Mouse (Mus musculus) embryonic facial prominence, embryonic 15.5 days (tissue): ENCODE data around the gene Exoc7. TPM values are rescaled to one million over a fixed set of nuclear protein-coding genes. Genes with fewer than 3 reads are reported as not detected.

Experiments used
- ATAC-seq: fragments of 200-750 bp; cut with Nextera tagmentation; 2 replicates; pipeline ENCODE4 v1.8.0; 2017; ENCODE audit warnings: low read depth, moderate TSS enrichment; ENCODE audit not compliant: insufficient number of reproducible peaks, low FRiP score, low TSS enrichment
- H3K27ac ChIP-seq: fragments of 300-500 bp; sonication (generic); replicated peaks from 2 replicates; pipeline ENCODE4 v1.5.1; 2015; ENCODE audit warnings: mild to moderate bottlenecking, inconsistent platforms
- H3K27me3 ChIP-seq: fragments of 300-500 bp; sonication (generic); 2 replicates; pipeline ENCODE4 v1.6.1; 2015; ENCODE audit warnings: inconsistent platforms
- H3K36me3 ChIP-seq: fragments of 300-500 bp; sonication (generic); 2 replicates; pipeline ENCODE4 v1.6.1; 2015; ENCODE audit warnings: mild to moderate bottlenecking, inconsistent platforms
- H3K4me1 ChIP-seq: fragments of 300-500 bp; sonication (generic); 2 replicates; pipeline ENCODE4 v1.6.1; 2015; ENCODE audit warnings: inconsistent platforms
- H3K4me2 ChIP-seq: fragments of 300-500 bp; sonication (generic); replicated peaks from 2 replicates; pipeline ENCODE4 v1.6.1; 2015; ENCODE audit warnings: mild to moderate bottlenecking, inconsistent platforms
- H3K4me3 ChIP-seq: fragments of 300-500 bp; sonication (generic); replicated peaks from 2 replicates; pipeline ENCODE4 v1.5.1; 2015; ENCODE audit warnings: mild to moderate bottlenecking, inconsistent platforms
- H3K9ac ChIP-seq: fragments of 300-500 bp; sonication (generic); 2 replicates; pipeline ENCODE4 v1.6.1; 2015; ENCODE audit warnings: inconsistent platforms
- H3K9me3 ChIP-seq: fragments of 300-500 bp; sonication (generic); replicated peaks from 2 replicates; pipeline ENCODE4 v1.6.1; 2016; ENCODE audit warnings: inconsistent platforms
- WGBS: fragments of 180-500 bp; shearing (Covaris S2); methylation state at CpG from one replicate; pipeline ENCODE4 v1.1.7; 2015; 5-methylcytosine and 5-hydroxymethylcytosine counted together
- polyA plus RNA-seq: library from polyadenylated mRNA; unstranded; fragments of >200 nt; fragmentation: Nextera tagmentation; extraction: Ambion mirVana; gene quantifications from 2 replicates; pipeline ENCODE4 v1.2.1, GENCODE M21; 2015

The Exoc7 gene
- polyA plus RNA-seq, 1 experiment from 2014 or later = 68.8 TPM

DNA sequence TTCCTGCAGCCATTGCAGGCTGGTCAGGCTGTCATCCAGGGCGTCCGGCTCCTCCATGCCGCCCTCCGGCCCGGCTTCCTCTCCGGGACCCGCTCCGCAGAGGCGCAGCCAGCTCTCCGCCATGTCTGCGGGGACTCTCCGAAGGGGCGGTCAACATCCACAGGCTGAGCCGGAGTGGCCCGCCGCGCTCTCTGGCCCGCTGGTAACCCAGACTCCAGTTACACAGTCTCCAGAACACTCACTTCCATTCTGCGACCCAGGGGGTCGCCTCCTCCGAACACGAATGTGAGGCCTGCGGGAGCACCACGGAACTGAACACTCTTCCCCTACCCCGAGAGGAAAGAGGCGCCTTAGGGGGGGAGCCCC, 27.4 kb upstream of the Exoc7 start:
- Histone ChIP-seq H3K36me3 (no peaks in the 10 kb centered on the region), H3K4me1 (peaks cover 41% of the 10 kb centered on the region), H3K4me3 (peak overlapping the region; percentile 69), H3K27ac (no peak overlapping the region), H3K9ac (no peak overlapping the region), H3K27me3 (peaks cover 24% of the 10 kb centered on the region), H3K4me2 (peak overlapping the region; percentile 98), H3K9me3 (no peaks in the 10 kb centered on the region)
- 4% methylated on average over 26 of the region's 26 CpGs for WGBS
- ATAC-seq = no peak

DNA sequence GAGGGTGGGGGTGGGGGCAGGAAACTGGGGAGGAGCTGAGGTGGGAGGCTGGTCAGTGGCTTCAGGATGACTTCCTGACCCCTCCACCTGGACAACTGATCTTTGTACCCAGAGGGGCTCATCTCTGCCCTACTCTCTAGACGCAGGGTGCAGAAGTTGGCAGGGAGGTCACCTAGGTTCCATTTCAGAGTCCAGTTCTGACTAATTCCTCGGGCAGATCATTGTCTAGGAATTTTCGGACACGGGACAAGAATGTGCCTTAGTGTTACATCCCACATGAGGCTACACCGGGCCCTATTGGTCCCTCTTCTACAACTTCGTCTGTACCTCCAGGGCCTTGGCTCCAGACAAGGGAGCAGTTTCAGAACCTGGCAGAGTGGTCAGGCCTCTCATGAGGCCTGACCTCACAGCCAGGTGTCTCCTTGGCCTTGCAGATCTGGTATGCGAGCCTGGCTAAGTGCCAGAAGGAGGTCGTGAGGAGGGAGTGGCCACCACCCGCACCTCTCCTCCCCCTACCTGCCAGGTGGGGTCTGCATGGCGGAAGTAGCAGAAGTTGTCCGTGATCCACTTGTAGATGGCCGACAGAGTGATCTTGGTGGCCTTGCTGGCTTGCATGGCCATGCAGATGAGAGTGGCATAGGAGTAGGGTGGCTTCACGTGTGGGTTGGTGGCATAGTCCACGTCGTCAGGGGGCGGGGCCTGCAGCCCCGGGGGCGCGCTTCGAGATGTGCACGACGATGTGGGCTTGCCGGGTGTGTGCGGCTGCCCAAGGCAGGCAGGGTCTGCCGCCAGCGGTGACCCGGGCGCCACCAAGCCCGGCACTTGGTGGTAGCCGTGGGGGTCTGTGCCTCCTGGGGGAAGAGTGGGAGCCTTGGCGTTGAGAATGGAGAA, 26.7 kb upstream of the Exoc7 start:
- Histone ChIP-seq H3K9me3 (no peaks in the 10 kb centered on the region), H3K36me3 (no peaks in the 10 kb centered on the region), H3K9ac (no peak overlapping the region), H3K27ac (no peak overlapping the region), H3K4me3 (peak overlapping the region; percentile 69), H3K27me3 (peaks cover 24% of the 10 kb centered on the region), H3K4me2 (peak overlapping the region; percentile 98), H3K4me1 (peaks cover 46% of the 10 kb centered on the region)
- WGBS = 24% methylated on average over 31 of the region's 31 CpGs
- no peak for ATAC-seq

DNA sequence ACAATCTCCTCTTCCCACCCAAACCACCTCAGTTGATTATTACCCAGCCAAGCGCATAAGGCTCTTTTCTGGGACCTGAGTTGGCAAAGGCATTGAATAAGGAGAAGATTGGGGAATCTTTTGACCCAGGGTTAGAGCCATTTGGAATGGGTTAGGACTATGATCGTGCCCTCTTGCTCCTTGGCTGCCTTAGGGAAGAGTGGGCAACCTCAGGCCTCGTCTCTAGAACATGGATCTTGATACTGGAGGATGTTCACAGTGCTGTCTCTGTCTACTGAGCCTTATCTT, 25.9 kb upstream of the Exoc7 start:
- H3K4me2 ChIP-seq = no peak overlapping the region
- H3K9ac ChIP-seq = no peak overlapping the region
- WGBS = 79% methylated on average over 3 of the region's 3 CpGs
- H3K36me3 ChIP-seq = no peaks in the 10 kb centered on the region
- no peak overlapping the region for H3K4me3 ChIP-seq
- ATAC-seq = no peak
- H3K27me3 ChIP-seq = peaks cover 24% of the 10 kb centered on the region
- peaks cover 46% of the 10 kb centered on the region for H3K4me1 ChIP-seq
- H3K27ac ChIP-seq = no peak overlapping the region
- H3K9me3 ChIP-seq = no peaks in the 10 kb centered on the region

DNA sequence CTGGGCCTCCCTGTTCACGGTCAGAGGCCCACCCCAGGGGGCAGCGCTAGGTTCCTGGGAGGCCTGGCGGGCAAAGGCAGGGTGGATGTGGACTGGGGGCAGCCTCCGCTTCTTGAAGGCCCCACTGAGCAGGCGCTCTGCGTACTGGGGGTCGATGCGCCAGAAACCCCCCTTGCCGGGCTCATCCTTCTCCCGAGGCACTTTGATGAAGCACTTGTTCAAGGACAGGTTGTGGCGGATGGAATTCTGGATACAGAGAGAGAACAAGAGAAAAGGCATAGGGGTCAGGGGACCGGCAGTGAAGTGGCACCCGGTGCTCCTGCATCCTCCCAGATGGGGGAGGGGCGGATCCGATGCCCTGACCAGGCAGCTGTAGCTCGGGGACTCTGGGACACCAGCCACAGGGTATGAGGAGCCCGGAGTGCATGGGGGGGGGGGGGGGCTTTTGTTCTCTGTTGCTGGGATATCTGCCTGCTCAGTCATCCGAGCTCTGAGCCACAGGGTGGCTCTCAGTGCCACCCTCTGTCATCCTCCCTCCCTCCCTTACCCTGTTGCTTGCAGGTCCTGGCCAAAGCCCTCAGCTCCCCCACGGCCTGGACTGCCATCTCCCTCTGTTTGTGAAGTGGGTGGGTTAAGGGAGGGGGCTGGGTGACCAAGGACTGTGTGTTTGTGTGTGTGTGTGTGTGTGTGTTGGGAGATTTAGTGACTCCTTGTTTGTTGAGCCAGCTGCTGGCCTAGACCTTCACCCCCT, 25.4 kb upstream of the Exoc7 start:
- WGBS = 38% methylated on average over 19 of the region's 19 CpGs

DNA sequence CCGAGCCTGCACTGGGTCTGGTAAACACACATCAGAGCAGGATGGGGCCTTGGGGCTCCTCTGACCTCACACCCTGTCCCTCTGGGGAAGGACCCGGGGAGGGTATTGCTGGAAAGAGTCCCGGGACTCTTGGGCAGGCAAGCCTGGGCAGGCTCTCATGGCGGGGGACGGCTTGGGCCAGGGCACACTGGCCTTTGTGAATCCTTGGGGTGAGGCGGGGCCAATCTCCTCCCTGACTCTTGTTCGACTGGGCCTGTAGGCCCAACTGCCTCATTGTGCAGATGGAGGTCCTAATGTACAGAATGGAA, 23.1 kb upstream of the Exoc7 start:
- Histone ChIP-seq H3K9ac (no peak overlapping the region), H3K9me3 (no peaks in the 10 kb centered on the region), H3K27me3 (peaks cover 24% of the 10 kb centered on the region), H3K36me3 (no peaks in the 10 kb centered on the region), H3K4me2 (no peak overlapping the region), H3K4me1 (peaks cover 42% of the 10 kb centered on the region), H3K27ac (no peak overlapping the region), H3K4me3 (no peak overlapping the region)
- ATAC-seq = no peak
- 48% methylated on average over 7 of the region's 7 CpGs for WGBS

More for the DNA sequence above, 25.4 kb upstream of the Exoc7 start:
- Histone ChIP-seq H3K9me3 (no peaks in the 10 kb centered on the region), H3K4me3 (no peak overlapping the region), H3K27me3 (peaks cover 24% of the 10 kb centered on the region), H3K4me2 (no peak overlapping the region), H3K36me3 (no peaks in the 10 kb centered on the region), H3K4me1 (peaks cover 46% of the 10 kb centered on the region), H3K9ac (no peak overlapping the region), H3K27ac (no peak overlapping the region)
- no peak for ATAC-seq

- WGBS = 37% methylated on average over 18 of the region's 18 CpGs
- Histone ChIP-seq H3K27ac (no peak overlapping the region), H3K4me1 (peaks cover 36% of the 10 kb centered on the region), H3K36me3 (no peaks in the 10 kb centered on the region), H3K9ac (no peak overlapping the region; the same call in 1 of the 2 replicates), H3K4me2 (no peak overlapping the region), H3K27me3 (peaks cover 18% of the 10 kb centered on the region), H3K4me3 (no peak overlapping the region), H3K9me3 (no peaks in the 10 kb centered on the region)
- no peak for ATAC-seq
These were observed 22.5 kb upstream of the Exoc7 start for GRCm38 (mm10) chr11:116329314-116330210.

GRCm38 (mm10) chr11:116326963-116327603, 20.1 kb upstream of the Exoc7 start:
- Histone ChIP-seq H3K27me3 (no peaks in the 10 kb centered on the region), H3K36me3 (no peaks in the 10 kb centered on the region), H3K4me3 (no peak overlapping the region), H3K4me1 (peaks cover 22% of the 10 kb centered on the region), H3K9me3 (no peaks in the 10 kb centered on the region), H3K27ac (no peak overlapping the region), H3K9ac (no peak overlapping the region), H3K4me2 (no peak overlapping the region)
- WGBS = 56% methylated on average over 7 of the region's 7 CpGs
- no peak for ATAC-seq

DNA sequence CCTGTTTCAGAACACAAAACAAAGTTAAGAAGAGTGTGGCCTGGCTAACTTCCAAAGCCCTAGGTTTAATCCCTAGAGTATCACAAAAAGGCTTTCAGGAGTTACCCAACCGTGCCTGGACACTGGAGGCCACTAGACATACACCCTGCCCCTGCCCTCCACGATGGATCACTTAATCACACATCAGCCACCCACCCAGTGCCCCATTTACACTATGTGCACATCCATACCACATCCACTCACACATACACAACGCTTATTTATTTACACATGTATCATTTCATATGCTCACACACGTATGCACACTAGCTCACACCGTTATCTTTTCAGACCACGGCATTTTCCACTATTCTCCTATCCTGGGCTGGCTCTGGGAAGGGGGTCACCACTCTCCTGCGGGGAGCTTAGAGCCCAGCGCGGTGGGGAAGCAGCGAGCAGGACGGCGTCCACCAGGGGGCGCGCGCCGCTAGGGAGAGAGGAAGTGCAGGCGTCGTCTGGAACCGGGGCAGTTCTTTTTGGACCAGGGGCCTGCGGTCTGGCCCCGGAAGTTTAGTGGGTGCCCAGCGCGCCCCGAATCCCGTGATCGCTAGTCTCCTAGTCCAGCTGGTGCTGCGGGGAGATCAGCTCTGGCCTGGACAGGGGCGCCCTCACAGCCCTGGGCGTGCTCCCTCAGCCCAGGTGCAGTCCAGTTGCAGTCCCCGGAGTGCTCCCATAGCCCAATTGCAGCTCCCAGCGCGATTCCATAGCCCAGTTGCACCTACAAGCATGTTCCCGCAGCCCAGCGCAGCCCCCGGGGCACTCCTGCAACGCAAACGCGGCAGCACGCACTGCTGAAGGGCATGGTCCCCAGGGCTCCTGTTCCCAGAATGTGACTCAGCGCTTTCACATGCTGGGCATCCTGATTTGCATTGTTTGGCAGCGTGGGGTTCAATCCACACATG, 12.0 kb upstream of the Exoc7 start:
- peak overlapping the region; percentile 100 for H3K4me2 ChIP-seq
- WGBS = 2% methylated on average over 41 of the region's 41 CpGs
- peak overlapping the region; percentile 53 for H3K9ac ChIP-seq
- peak overlapping the region; percentile 52 for H3K4me3 ChIP-seq
- no peaks in the 10 kb centered on the region for H3K9me3 ChIP-seq
- H3K4me1 ChIP-seq = peaks cover 10% of the 10 kb centered on the region
- H3K27ac ChIP-seq = no peak overlapping the region
- no peaks in the 10 kb centered on the region for H3K36me3 ChIP-seq
- H3K27me3 ChIP-seq = no peaks in the 10 kb centered on the region
- peak; percentile 83 for ATAC-seq

DNA sequence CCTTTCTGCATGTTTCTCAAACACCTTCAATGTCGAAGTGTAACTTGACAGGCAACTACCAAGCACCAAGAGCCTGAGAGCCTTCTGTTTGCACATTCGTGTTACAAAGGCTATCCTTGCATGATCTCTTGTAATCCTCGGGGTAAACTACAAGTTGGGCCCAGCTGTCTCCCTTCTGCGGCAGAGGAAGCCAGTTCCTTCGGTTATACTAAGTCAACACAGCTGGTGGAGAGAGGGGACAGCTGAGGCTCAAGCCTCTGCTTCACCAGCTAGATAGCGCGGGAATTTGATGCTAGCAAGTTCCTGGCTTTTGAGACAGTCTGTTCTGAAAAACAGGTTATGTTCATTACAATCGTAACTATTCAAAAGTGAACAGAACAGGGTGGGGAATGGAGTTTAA, 5.3 kb upstream of the Exoc7 start:
- H3K4me3 ChIP-seq = no peak overlapping the region
- ATAC-seq = no peak
- no peak overlapping the region for H3K4me2 ChIP-seq
- no peaks in the 10 kb centered on the region for H3K36me3 ChIP-seq
- 0 out of 2 replicates have a peak, but pooled peaks cover 11% of the 10 kb centered on the region for H3K4me1 ChIP-seq
- 34% methylated on average over 8 of the region's 8 CpGs for WGBS
- H3K27me3 ChIP-seq = no peaks in the 10 kb centered on the region
- no peaks in the 10 kb centered on the region for H3K9me3 ChIP-seq
- no peak overlapping the region for H3K9ac ChIP-seq
- H3K27ac ChIP-seq = 0 out of 2 replicates have a peak overlapping the region, but pooled peaks have one; percentile 40

- H3K9ac ChIP-seq = no peak overlapping the region
- H3K4me3 ChIP-seq = no peak overlapping the region
- no peaks in the 10 kb centered on the region for H3K36me3 ChIP-seq
- ATAC-seq = no peak
- H3K4me2 ChIP-seq = no peak overlapping the region
- no peak overlapping the region for H3K27ac ChIP-seq
- H3K27me3 ChIP-seq = no peaks in the 10 kb centered on the region
- no peaks in the 10 kb centered on the region for H3K9me3 ChIP-seq
- H3K4me1 ChIP-seq = 0 out of 2 replicates have a peak, but pooled peaks cover 14% of the 10 kb centered on the region
- whole genome bisulfite sequencing = 33% methylated on average over 8 of the region's 8 CpGs
These were observed 4.1 kb upstream of the Exoc7 start for GRCm38 (mm10) chr11:116311169-116311568.
